Mouse (Mus musculus) liver, adult 2 months (tissue): Measurements from ENCODE around the gene Sgip1.

Experiments
- CTCF ChIP-seq: fragments of 200-500 bp; IDR thresholded peaks from 2 replicates; pipeline ENCODE4 v1.5.1; 2011; ENCODE audit warnings: low read depth, low read length, control low read depth
- POLR2A ChIP-seq: fragments of 200-500 bp; IDR thresholded peaks from 2 replicates; pipeline ENCODE4 v1.6.1; 2011; ENCODE audit warnings: low read length, control low read depth; ENCODE audit not compliant: insufficient read depth; ENCODE audit errors: extremely low read depth

DNA sequence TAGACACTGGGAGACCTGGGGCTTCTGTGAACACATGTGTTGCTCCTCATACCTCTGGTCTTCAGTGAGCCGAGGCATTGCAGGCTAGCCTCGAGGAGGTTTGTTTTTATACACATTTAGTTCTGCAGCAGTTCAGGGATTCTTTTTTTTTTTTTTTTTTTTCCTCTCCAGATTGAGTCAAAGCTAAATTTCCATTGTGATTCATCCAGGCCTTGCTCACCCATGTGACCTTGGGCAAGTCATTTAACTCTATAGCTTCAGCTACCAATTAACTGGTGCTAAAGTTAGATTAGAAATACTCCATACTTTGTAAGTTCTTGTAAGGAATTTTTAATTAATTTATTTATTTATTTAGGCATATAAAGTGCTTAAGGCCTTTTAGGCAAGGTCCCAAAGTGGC, 145.4 kb downstream of the Sgip1 start:
- TF ChIP-seq CTCF (no peak), POLR2A (no peak)
